Comparison of ENCODE assay signal across 17 mouse cellular contexts in the genomic region with DNA sequence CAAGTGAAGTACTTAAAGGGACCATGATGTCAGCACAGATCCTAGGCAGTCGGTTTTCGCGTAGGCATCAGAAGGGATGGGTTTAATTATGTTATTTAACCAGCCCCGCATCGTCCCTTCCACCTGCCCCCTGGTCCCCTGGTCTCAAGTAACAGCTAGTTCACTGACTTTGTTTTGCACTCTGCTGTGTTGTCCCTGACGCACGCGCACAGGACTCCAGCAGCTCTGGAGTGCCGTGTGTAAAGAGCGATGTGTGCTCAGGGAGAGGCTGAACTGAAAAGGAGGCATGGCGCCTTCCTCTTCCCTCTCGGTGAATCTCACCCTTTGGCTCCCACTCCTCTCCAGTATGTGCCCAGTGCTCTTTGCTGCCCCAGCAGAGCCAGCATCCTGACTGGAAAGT. TPM values are rescaled to one million over a fixed set of nuclear protein-coding genes. Genes with fewer than 3 reads are reported as not detected.
DNase-seq lines count a peak whose midpoint lies in the region; ATAC-seq and TF ChIP-seq lines count a peak whose summit lies in the region.
"Had no signal": no experiment of that assay in that cellular context is flagged by ENCODE, and none has a peak within 500 bp of the region (broad histone marks: within the 10 kb centered on the region; RNA-seq: fewer than 3 reads in every experiment).

No protein-coding gene starts in this region.

- H3K36me3 ChIP-seq in lung, postnatal 0 days (ENCODE audit: insufficient read depth, low read length): peaks cover 35% of the 10 kb centered on the region
- peaks cover 90% of the 10 kb centered on the region for H3K36me3 ChIP-seq in embryonic facial prominence, embryonic 10.5 days (replicated peaks)
- H3K36me3 ChIP-seq in macrophage (ENCODE audit: inconsistent target): peaks cover 60% of the 10 kb centered on the region

- ATAC-seq in frontal cortex, adult (ENCODE audit: low TSS enrichment): peak; percentile 27; the same call in 1 of the 2 replicates
- 0 out of 2 replicates have a peak, but pooled peaks have one; percentile 10 for ATAC-seq in lung, postnatal 0 days

- H3K4me1 ChIP-seq in lung, postnatal 0 days (ENCODE audit: insufficient read depth, low read depth, low read length): no peaks in the 10 kb centered on the region
- H3K4me1 ChIP-seq in embryonic facial prominence, embryonic 10.5 days: peaks cover 25% of the 10 kb centered on the region
- H3K4me1 ChIP-seq: forebrain, embryonic 12.5 days; heart, embryonic 12.5 days; limb, embryonic 15.5 days had no signal

- no peak for TF ChIP-seq CTCF in lung, postnatal 0 days (IDR thresholded peaks at IDR 0.05)
- no peak for TF ChIP-seq CTCF in left cerebral cortex, adult 2 months (IDR thresholded peaks at IDR 0.05)

- no peaks in the 10 kb centered on the region for H3K9me3 ChIP-seq in lung, postnatal 0 days (ENCODE audit: low read length)
- H3K9me3 ChIP-seq in embryonic facial prominence, embryonic 10.5 days: 0 out of 2 replicates have a peak, but pooled peaks cover 3% of the 10 kb centered on the region
- H3K9me3 ChIP-seq: embryonic facial prominence, embryonic 12.5 days; heart, embryonic 12.5 days; limb, embryonic 15.5 days had no signal

- no peak for TF ChIP-seq EP300 in lung, postnatal 0 days (IDR thresholded peaks at IDR 0.05)

- H3K4me2 ChIP-seq in lung, postnatal 0 days (replicated peaks; ENCODE audit: low read depth, low read length): no peak overlapping the region
- H3K4me2 ChIP-seq: embryonic facial prominence, embryonic 12.5 days; forebrain, embryonic 12.5 days; heart, embryonic 12.5 days; limb, embryonic 15.5 days had no signal

- H3K4me3 ChIP-seq in lung, postnatal 0 days (ENCODE audit: low read depth, low read length): no peak overlapping the region
- H3K4me3 ChIP-seq in embryonic facial prominence, embryonic 10.5 days: no peak overlapping the region
- H3K4me3 ChIP-seq in macrophage (ENCODE audit: inconsistent target): no peak overlapping the region
- H3K4me3 ChIP-seq in left cerebral cortex, adult 2 months: no peak overlapping the region
- H3K4me3 ChIP-seq: embryonic facial prominence, embryonic 12.5 days; forebrain, embryonic 12.5 days; heart, embryonic 12.5 days; limb, embryonic 15.5 days had no signal

- 70% methylated on average over 12 of the region's 12 CpGs for WGBS in lung, postnatal 0 days
- WGBS in embryonic facial prominence, embryonic 10.5 days: 52% methylated on average over 12 of the region's 12 CpGs
- WGBS in macrophage (ENCODE audit: missing documents): 87% methylated on average over 12 of the region's 12 CpGs

- H3K9ac ChIP-seq in lung, postnatal 0 days (replicated peaks; ENCODE audit: low read depth): no peak overlapping the region
- H3K9ac ChIP-seq: embryonic facial prominence, embryonic 12.5 days; forebrain, embryonic 12.5 days; heart, embryonic 12.5 days; limb, embryonic 15.5 days had no signal

- no peak overlapping the region for H3K27ac ChIP-seq in lung, postnatal 0 days (ENCODE audit: low read length)
- H3K27ac ChIP-seq in embryonic facial prominence, embryonic 10.5 days (replicated peaks): peak overlapping the region; percentile 64
- peak overlapping the region; percentile 72 for H3K27ac ChIP-seq in macrophage
- no peak overlapping the region for H3K27ac ChIP-seq in left cerebral cortex, adult 2 months
- H3K27ac ChIP-seq: embryonic facial prominence, embryonic 12.5 days; forebrain, embryonic 12.5 days; limb, embryonic 15.5 days had no signal

- peaks cover 96% of the 10 kb centered on the region for H3K79me2 ChIP-seq in macrophage (ENCODE audit: inconsistent target)

- DNase-seq in frontal cortex, adult 2 months (ENCODE audit: extremely low spot score in 1 of 2, low spot score in 1 of 2): no peak
- DNase-seq in lung, postnatal 0 days (ENCODE audit: low spot score): no peak
- no peak for DNase-seq in lung, postnatal 14 days
- peak; percentile 55 for DNase-seq in embryonic facial prominence, embryonic 10.5 days (ENCODE audit: low spot score)
- no peak for DNase-seq in left cerebral cortex, postnatal 4 days
- DNase-seq in left cerebral cortex, adult 2 months (ENCODE audit: extremely low spot score in 1 of 2, low spot score in 2 of 2): no peak
- DNase-seq: adrenal gland, adult 8-10 months; cerebellum, adult 9-11 months; gastrocnemius, postnatal 25 days; heart, postnatal 4 days; midbrain, embryonic 14.5 days had no signal

- no peaks in the 10 kb centered on the region for H3K27me3 ChIP-seq in lung, postnatal 0 days (replicated peaks; ENCODE audit: insufficient read depth, low read length)
- H3K27me3 ChIP-seq in embryonic facial prominence, embryonic 10.5 days (replicated peaks; ENCODE audit: low read depth, poor library complexity, severe bottlenecking): no peaks in the 10 kb centered on the region
- H3K27me3 ChIP-seq: embryonic facial prominence, embryonic 12.5 days; forebrain, embryonic 12.5 days; heart, embryonic 12.5 days; limb, embryonic 15.5 days had no signal

- intact Hi-C loops in left cerebral cortex, postnatal 4 days (cut with DNase I): no loop called here
- intact Hi-C loops in left cerebral cortex, adult 2 months (cut with DNase I): no loop called here

RNA-seq across cellular contexts. Expression of gene Gns, which starts 9.1 kb away (rescaled TPM):
- polyA plus RNA-seq in frontal cortex, adult 2 months (2012; rRNA removed): 47.2 and 50.9 TPM in 2 replicates
- 40.8 and 41.4 TPM in 2 replicates for polyA plus RNA-seq in lung, postnatal 0 days (2015; fragmentation: Nextera tagmentation; extraction: Ambion mirVana)
- 40.0 and 41.4 TPM in 2 replicates for polyA plus RNA-seq in embryonic facial prominence, embryonic 10.5 days (2016; fragmentation: Nextera tagmentation; extraction: Ambion mirVana)
- total RNA-seq in macrophage (2018; cell fraction: chromatin; rRNA removed): 1,000 to 10,000 TPM in 5 of 26 experiments, 100 to 1,000 TPM in 21; 576 to 1,220 (median 873) TPM
- 1,000 to 10,000 TPM in 6 of 26 experiments, 100 to 1,000 TPM in 20; 646 to 1,155 (median 841) TPM for total RNA-seq in macrophage (2018; cell fraction: cytosol; rRNA removed)
- 1,000 to 10,000 TPM in 23 of 26 experiments, 100 to 1,000 TPM in 3; 800 to 1,797 (median 1,214) TPM for total RNA-seq in macrophage (2018; cell fraction: nucleus; rRNA removed)
- 466 to 731 TPM (median 611 TPM) in 3 replicates for polyA plus RNA-seq in macrophage (2018)
- 10 to 100 TPM; 61.0 to 67.6 TPM for total RNA-seq in left cerebral cortex, postnatal 4 days (2021)
- total RNA-seq in left cerebral cortex, adult 2 months (2021): 10 to 100 TPM; 82.3 to 86.4 TPM

RNA-seq across cellular contexts. Expression of gene Tbc1d30, which starts 22.9 kb away (rescaled TPM):
- 26.9 and 29.8 TPM in 2 replicates for polyA plus RNA-seq in frontal cortex, adult 2 months (2012; rRNA removed)
- 4.2 and 4.4 TPM in 2 replicates for polyA plus RNA-seq in lung, postnatal 0 days (2015; fragmentation: Nextera tagmentation; extraction: Ambion mirVana)
- polyA plus RNA-seq in embryonic facial prominence, embryonic 10.5 days (2016; fragmentation: Nextera tagmentation; extraction: Ambion mirVana): 1.8 and 2.3 TPM in 2 replicates
- 10 to 100 TPM in 1 of 26 experiments, 1 to 10 TPM in 13, under 1 TPM in 8, not detected in 4; 0.10 to 14.4 (median 2.3) TPM for total RNA-seq in macrophage (2018; cell fraction: chromatin; rRNA removed)
- total RNA-seq in macrophage (2018; cell fraction: cytosol; rRNA removed): 1 to 10 TPM in 4 of 26 experiments, under 1 TPM in 22; 0.03 to 1.5 (median 0.46) TPM
- total RNA-seq in macrophage (2018; cell fraction: nucleus; rRNA removed): 1 to 10 TPM in 12 of 26 experiments, under 1 TPM in 8, not detected in 6; 0.06 to 3.9 (median 1.7) TPM
- 0.36 to 1.3 TPM (median 0.59 TPM) in 3 replicates for polyA plus RNA-seq in macrophage (2018)
- 10 to 100 TPM; 64.4 to 66.5 TPM for total RNA-seq in left cerebral cortex, postnatal 4 days (2021)
- total RNA-seq in left cerebral cortex, adult 2 months (2021): 10 to 100 TPM; 88.1 to 91.0 TPM

Comparison
In these comparisons a context has a peak if more than half of its experiments do, and no peak if none do; other contexts are left out.
1. H3K27ac ChIP-seq: peak in embryonic facial prominence, embryonic 10.5 days (single experiment) and macrophage (single experiment); none in lung, postnatal 0 days (single experiment) and left cerebral cortex, adult 2 months (single experiment).